Mouse (Mus musculus) limb, embryonic 13.5 days (tissue): ENCODE measurements at regions not wholly inside any gene's neighbourhood (a gene's known extent, or its start where the extent isn't known, plus 50 kb on each side); places are given as distances from the start of the nearest gene placed in this dataset.

Experiments
- ATAC-seq: fragments of 200-750 bp; cut with Nextera tagmentation; 2 replicates; pipeline ENCODE4 v1.8.0; 2017; ENCODE audit warnings: low read depth, moderate number of reproducible peaks, moderate TSS enrichment; ENCODE audit not compliant: low FRiP score
- H3K27ac ChIP-seq: fragments of 300-500 bp; sonication (generic); 2 replicates; pipeline ENCODE4 v1.5.1; 2015; ENCODE audit warnings: inconsistent platforms, mild to moderate bottlenecking, moderate library complexity
- H3K27me3 ChIP-seq: fragments of 300-500 bp; sonication (generic); 2 replicates; pipeline ENCODE4 v1.6.1; 2015; ENCODE audit warnings: mild to moderate bottlenecking, inconsistent platforms
- H3K36me3 ChIP-seq: fragments of 300-500 bp; sonication (generic); 2 replicates; pipeline ENCODE4 v1.6.1; 2015; ENCODE audit warnings: inconsistent platforms, mild to moderate bottlenecking, moderate library complexity
- H3K4me1 ChIP-seq: fragments of 300-500 bp; sonication (generic); 2 replicates; pipeline ENCODE4 v1.6.1; 2015; ENCODE audit warnings: inconsistent platforms
- H3K4me2 ChIP-seq: fragments of 300-500 bp; sonication (generic); replicated peaks from 2 replicates; pipeline ENCODE4 v1.6.1; 2015; ENCODE audit warnings: inconsistent platforms, mild to moderate bottlenecking, moderate library complexity
- H3K4me3 ChIP-seq: fragments of 300-500 bp; sonication (generic); 2 replicates; pipeline ENCODE4 v1.5.1; 2015; ENCODE audit warnings: moderate library complexity, mild to moderate bottlenecking, inconsistent platforms
- H3K9ac ChIP-seq: fragments of 300-500 bp; sonication (generic); 2 replicates; pipeline ENCODE4 v1.6.1; 2015; ENCODE audit warnings: mild to moderate bottlenecking, inconsistent platforms
- H3K9me3 ChIP-seq: fragments of 300-500 bp; sonication (generic); 2 replicates; pipeline ENCODE4 v1.6.1; 2016; ENCODE audit warnings: inconsistent platforms
- WGBS: fragments of 180-500 bp; shearing (Covaris S2); methylation state at CpG from one replicate; pipeline ENCODE4 v1.1.7; 2015; 5-methylcytosine and 5-hydroxymethylcytosine counted together

- no peaks in the 10 kb centered on the region for H3K27me3 ChIP-seq
- no peak overlapping the region for H3K9ac ChIP-seq
- 74% methylated on average over 1 of the region's 1 CpGs for WGBS
- H3K4me3 ChIP-seq, result no peak overlapping the region
- H3K4me2 ChIP-seq, result no peak overlapping the region
- no peaks in the 10 kb centered on the region for H3K36me3 ChIP-seq
- H3K27ac ChIP-seq, result no peak overlapping the region
- H3K9me3 ChIP-seq, result no peaks in the 10 kb centered on the region
- no peaks in the 10 kb centered on the region for H3K4me1 ChIP-seq
- ATAC-seq, result no peak
Observed at GRCm38 (mm10) chr14:114685133-114685532, 406.9 kb upstream of the Gpc5 start.

GRCm38 (mm10) chr14:114694930-114695329 lies 397.1 kb upstream of the Gpc5 start:
- no peak overlapping the region for H3K4me2 ChIP-seq
- H3K36me3 ChIP-seq, result no peaks in the 10 kb centered on the region
- H3K4me3 ChIP-seq, result no peak overlapping the region
- H3K27me3 ChIP-seq, result no peaks in the 10 kb centered on the region
- H3K9ac ChIP-seq, result no peak overlapping the region
- no peak overlapping the region for H3K27ac ChIP-seq
- 73% methylated on average over 1 of the region's 1 CpGs for whole genome bisulfite sequencing
- no peak for ATAC-seq
- no peaks in the 10 kb centered on the region for H3K9me3 ChIP-seq
- no peaks in the 10 kb centered on the region for H3K4me1 ChIP-seq

- Histone ChIP-seq H3K4me2 (no peak overlapping the region), H3K4me3 (no peak overlapping the region), H3K27ac (no peak overlapping the region), H3K9me3 (no peaks in the 10 kb centered on the region), H3K9ac (no peak overlapping the region), H3K4me1 (no peaks in the 10 kb centered on the region), H3K27me3 (no peaks in the 10 kb centered on the region), H3K36me3 (no peaks in the 10 kb centered on the region)
- WGBS, result 66% methylated on average over 4 of the region's 4 CpGs
- ATAC-seq, result no peak
Observed at GRCm38 (mm10) chr14:114697543-114697942, 394.5 kb upstream of the Gpc5 start.

DNA sequence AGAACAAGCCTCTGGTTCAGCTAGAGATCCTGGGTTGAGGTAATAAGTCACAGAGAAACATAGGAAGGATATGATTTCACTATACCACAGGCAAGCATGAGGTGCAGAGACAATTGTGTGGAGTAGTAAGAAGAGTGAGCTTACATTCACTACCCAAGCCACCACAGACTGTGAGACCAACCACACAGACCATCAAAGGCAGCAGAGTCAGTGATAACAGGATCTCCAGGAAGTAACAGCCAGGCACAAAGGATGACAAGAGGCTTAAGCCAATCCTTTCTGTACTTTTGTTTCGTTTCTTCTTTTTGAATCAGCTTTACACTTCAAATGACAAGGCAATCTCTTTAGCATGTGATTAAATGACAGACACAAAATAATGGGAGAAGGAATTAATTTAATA lies 368.9 kb upstream of the Gpc5 start:
- Histone ChIP-seq H3K27ac (no peak overlapping the region), H3K9me3 (no peaks in the 10 kb centered on the region), H3K9ac (no peak overlapping the region), H3K4me3 (no peak overlapping the region), H3K36me3 (no peaks in the 10 kb centered on the region), H3K4me1 (no peaks in the 10 kb centered on the region), H3K27me3 (no peaks in the 10 kb centered on the region), H3K4me2 (no peak overlapping the region)
- 50% methylated on average over 1 of the region's 1 CpGs for WGBS
- no peak for ATAC-seq

- Histone ChIP-seq H3K9ac (no peak overlapping the region), H3K4me2 (no peak overlapping the region), H3K27me3 (no peaks in the 10 kb centered on the region), H3K4me1 (no peaks in the 10 kb centered on the region), H3K4me3 (no peak overlapping the region), H3K9me3 (no peaks in the 10 kb centered on the region), H3K27ac (no peak overlapping the region), H3K36me3 (no peaks in the 10 kb centered on the region)
- WGBS, result 71% methylated on average over 5 of the region's 5 CpGs
- ATAC-seq, result no peak
Observed at GRCm38 (mm10) chr14:114767323-114767722, 324.7 kb upstream of the Gpc5 start.

- no peaks in the 10 kb centered on the region for H3K36me3 ChIP-seq
- no peak for ATAC-seq
- H3K9ac ChIP-seq, result no peak overlapping the region
- H3K4me1 ChIP-seq, result no peaks in the 10 kb centered on the region
- H3K27ac ChIP-seq, result no peak overlapping the region
- H3K4me2 ChIP-seq, result no peak overlapping the region
- no peaks in the 10 kb centered on the region for H3K27me3 ChIP-seq
- H3K9me3 ChIP-seq, result no peaks in the 10 kb centered on the region
- 75% methylated on average over 2 of the region's 2 CpGs for WGBS
- H3K4me3 ChIP-seq, result no peak overlapping the region
Observed at GRCm38 (mm10) chr14:114776723-114777122, 315.3 kb upstream of the Gpc5 start.

GRCm38 (mm10) chr14:114781821-114782220 lies 310.2 kb upstream of the Gpc5 start:
- H3K4me1 ChIP-seq, result no peaks in the 10 kb centered on the region
- no peak overlapping the region for H3K4me2 ChIP-seq
- H3K9me3 ChIP-seq, result no peaks in the 10 kb centered on the region
- H3K27me3 ChIP-seq, result no peaks in the 10 kb centered on the region
- H3K4me3 ChIP-seq, result no peak overlapping the region
- H3K36me3 ChIP-seq, result no peaks in the 10 kb centered on the region
- no peak overlapping the region for H3K27ac ChIP-seq
- no peak overlapping the region for H3K9ac ChIP-seq
- WGBS, result 80% methylated on average over 3 of the region's 3 CpGs
- no peak for ATAC-seq

DNA sequence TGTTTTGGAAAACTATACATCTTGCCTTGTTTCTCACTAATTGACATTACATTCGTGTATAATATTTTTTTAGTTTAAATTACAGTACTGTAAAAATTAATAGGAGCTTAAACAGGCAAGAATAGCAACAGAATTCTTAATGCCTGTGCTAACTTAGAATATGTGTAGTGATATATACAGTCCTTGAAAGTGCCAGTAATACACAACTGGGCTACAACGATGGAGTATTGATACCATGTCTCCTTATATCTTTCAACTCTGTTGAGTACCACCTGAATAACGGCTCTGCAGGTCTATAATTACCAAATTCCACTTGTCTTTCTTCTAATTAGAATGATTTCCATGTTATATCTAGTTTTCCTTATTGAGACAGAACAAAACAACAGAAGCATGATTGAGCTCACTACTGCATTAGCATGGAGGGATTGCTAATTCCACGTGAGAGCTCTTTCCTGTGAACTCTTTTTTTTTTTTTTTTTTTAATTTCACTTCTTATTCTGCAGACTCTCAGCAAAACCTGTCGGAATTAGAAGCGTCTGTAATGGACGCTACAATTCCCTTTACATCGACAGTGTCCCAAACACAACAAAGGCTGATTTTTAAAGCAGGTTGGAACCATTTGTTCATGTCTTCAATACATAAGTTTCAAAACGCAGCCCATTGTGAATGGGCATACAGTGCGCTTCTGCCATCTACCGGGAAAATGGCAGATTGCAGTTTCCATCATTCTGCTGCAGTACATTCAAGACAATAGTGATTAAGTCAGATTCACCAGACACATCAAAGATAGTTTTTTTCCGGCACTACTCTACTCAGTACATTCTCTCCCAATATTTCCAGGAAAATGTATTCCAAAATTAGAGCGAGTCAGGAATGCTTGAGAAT lies 300.8 kb upstream of the Gpc5 start:
- 25% methylated on average over 13 of the region's 13 CpGs for WGBS
- H3K4me3 ChIP-seq, result no peak overlapping the region
- 0 out of 2 replicates have a peak, but pooled peaks cover 3% of the 10 kb centered on the region for H3K27me3 ChIP-seq
- H3K4me1 ChIP-seq, result no peaks in the 10 kb centered on the region
- no peak overlapping the region for H3K9ac ChIP-seq
- H3K27ac ChIP-seq, result no peak overlapping the region
- peak overlapping the region; percentile 51 for H3K4me2 ChIP-seq
- ATAC-seq, result peak; percentile 51; the same call in 1 of the 2 replicates
- H3K9me3 ChIP-seq, result no peaks in the 10 kb centered on the region
- no peaks in the 10 kb centered on the region for H3K36me3 ChIP-seq

DNA sequence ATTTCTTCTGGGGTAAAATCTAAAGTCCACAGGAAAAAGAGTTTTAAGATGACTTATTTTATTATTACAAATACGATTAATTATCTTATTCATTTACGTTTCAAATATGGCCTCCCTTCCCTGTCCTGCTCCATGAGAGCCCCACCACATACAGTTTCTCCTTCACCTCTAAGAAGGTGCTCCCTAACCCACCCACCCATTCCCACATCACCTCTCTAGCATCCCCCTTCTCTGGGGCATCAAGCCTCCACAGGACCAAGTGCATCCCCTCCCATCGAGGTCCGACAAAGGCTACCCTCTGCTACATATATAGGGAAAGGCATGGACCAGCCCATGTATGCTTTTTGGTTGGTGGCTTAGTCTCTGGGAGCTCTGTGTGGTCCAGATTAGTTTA lies 300.2 kb upstream of the Gpc5 start:
- H3K9ac ChIP-seq, result no peak overlapping the region
- no peak overlapping the region for H3K4me2 ChIP-seq
- peak; percentile 36; the same call in 1 of the 2 replicates for ATAC-seq
- no peaks in the 10 kb centered on the region for H3K36me3 ChIP-seq
- H3K9me3 ChIP-seq, result no peaks in the 10 kb centered on the region
- H3K27ac ChIP-seq, result no peak overlapping the region
- WGBS, result 58% methylated on average over 4 of the region's 4 CpGs
- H3K4me1 ChIP-seq, result no peaks in the 10 kb centered on the region
- H3K4me3 ChIP-seq, result no peak overlapping the region
- H3K27me3 ChIP-seq, result 0 out of 2 replicates have a peak, but pooled peaks cover 3% of the 10 kb centered on the region

GRCm38 (mm10) chr14:114804643-114805042 lies 287.4 kb upstream of the Gpc5 start:
- H3K27me3 ChIP-seq, result no peaks in the 10 kb centered on the region
- H3K4me1 ChIP-seq, result no peaks in the 10 kb centered on the region
- no peak for ATAC-seq
- 93% methylated on average over 11 of the region's 11 CpGs for WGBS
- no peak overlapping the region for H3K9ac ChIP-seq
- H3K4me2 ChIP-seq, result no peak overlapping the region
- H3K27ac ChIP-seq, result no peak overlapping the region
- no peak overlapping the region for H3K4me3 ChIP-seq
- no peaks in the 10 kb centered on the region for H3K9me3 ChIP-seq
- no peaks in the 10 kb centered on the region for H3K36me3 ChIP-seq

GRCm38 (mm10) chr14:114808621-114809020 lies 283.4 kb upstream of the Gpc5 start:
- no peak overlapping the region for H3K9ac ChIP-seq
- H3K4me1 ChIP-seq, result no peaks in the 10 kb centered on the region
- H3K9me3 ChIP-seq, result no peaks in the 10 kb centered on the region
- H3K36me3 ChIP-seq, result no peaks in the 10 kb centered on the region
- WGBS, result 81% methylated on average over 2 of the region's 2 CpGs
- ATAC-seq, result no peak
- H3K27me3 ChIP-seq, result no peaks in the 10 kb centered on the region
- H3K27ac ChIP-seq, result no peak overlapping the region
- H3K4me3 ChIP-seq, result no peak overlapping the region
- no peak overlapping the region for H3K4me2 ChIP-seq

GRCm38 (mm10) chr14:114820677-114821076 lies 271.3 kb upstream of the Gpc5 start:
- H3K9ac ChIP-seq, result no peak overlapping the region
- H3K36me3 ChIP-seq, result no peaks in the 10 kb centered on the region
- peak overlapping the region; percentile 33; the same call in 1 of the 2 replicates for H3K27ac ChIP-seq
- H3K4me1 ChIP-seq, result peaks cover 12% of the 10 kb centered on the region
- H3K9me3 ChIP-seq, result no peaks in the 10 kb centered on the region
- WGBS, result 18% methylated on average over 1 of the region's 1 CpGs
- no peak for ATAC-seq
- H3K4me2 ChIP-seq, result no peak overlapping the region
- H3K4me3 ChIP-seq, result no peak overlapping the region
- no peaks in the 10 kb centered on the region for H3K27me3 ChIP-seq
